Mouse (Mus musculus): ENCODE data around the gene Cep112.

GRCm38 (mm10) chr11:108804030-108804429, 379.0 kb downstream of the Cep112 start:
- TF ChIP-seq POLR2A (IDR thresholded peaks at IDR 0.05; ENCODE audit: insufficient read length, low read depth) (no peak), TCF12 (IDR thresholded peaks at IDR 0.05; ENCODE audit: insufficient read depth, poor library complexity, severe bottlenecking) (no peak)
